Mouse (Mus musculus) hindbrain, postnatal 0 days (tissue): Measurements from ENCODE around the gene Lrp2bp. TPM values are rescaled to one million over a fixed set of nuclear protein-coding genes. Genes with fewer than 3 reads are reported as not detected.
A peak's percentile ranks its signal among the peaks of the same experiment; 100 is the strongest.

Source experiments
- ATAC-seq: fragments of 200-750 bp; cut with Nextera tagmentation; 2 replicates; pipeline ENCODE4 v1.8.0; 2017; ENCODE audit warnings: mild to moderate bottlenecking, moderate TSS enrichment, moderate library complexity
- DNase-seq: peaks from one replicate; pipeline ENCODE4 v3.0.0-alpha.2; 2015; ENCODE audit warnings: low spot score
- H3K27ac ChIP-seq: fragments of 300-500 bp; sonication (generic); 2 replicates; pipeline ENCODE4 v1.5.1; 2014; ENCODE audit warnings: mild to moderate bottlenecking
- H3K27me3 ChIP-seq: fragments of 300-500 bp; sonication (generic); 2 replicates; pipeline ENCODE4 v1.6.1; 2014; ENCODE audit warnings: low read length, mixed read lengths; ENCODE audit not compliant: insufficient read depth
- H3K36me3 ChIP-seq: fragments of 300-500 bp; sonication (generic); 2 replicates; pipeline ENCODE4 v1.6.1; 2014; ENCODE audit warnings: low read length, mixed read lengths; ENCODE audit not compliant: insufficient read depth
- H3K4me1 ChIP-seq: fragments of 300-500 bp; sonication (generic); 2 replicates; pipeline ENCODE4 v1.6.1; 2014; ENCODE audit warnings: antibody characterized with exemption, low read length, mixed read lengths; ENCODE audit not compliant: insufficient read depth
- H3K4me2 ChIP-seq: fragments of 300-500 bp; sonication (generic); 2 replicates; pipeline ENCODE4 v1.6.1; 2014; ENCODE audit warnings: low read depth, mild to moderate bottlenecking, low read length, moderate library complexity, mixed read lengths
- H3K4me3 ChIP-seq: fragments of 300-500 bp; sonication (generic); 2 replicates; pipeline ENCODE4 v1.5.1; 2014; ENCODE audit warnings: low read length
- H3K9ac ChIP-seq: fragments of 300-500 bp; sonication (generic); replicated peaks from 2 replicates; pipeline ENCODE4 v1.6.1; 2014; ENCODE audit warnings: mild to moderate bottlenecking, low read length, moderate library complexity, mixed read lengths
- H3K9me3 ChIP-seq: fragments of 300-500 bp; sonication (generic); 2 replicates; pipeline ENCODE4 v1.6.1; 2016; ENCODE audit warnings: low read length, mixed read lengths
- CTCF ChIP-seq: IDR thresholded peaks from 2 replicates; pipeline ENCODE4 v1.5.1; 2016; ENCODE audit warnings: antibody characterized with exemption, control low read depth, low read depth
- WGBS: fragments of 180-500 bp; shearing (Covaris S2); extraction: QIAGEN DNeasy Blood & Tissue Kit; methylation state at CpG from one replicate; pipeline ENCODE4 v1.1.7; 2014; 5-methylcytosine and 5-hydroxymethylcytosine counted together
- polyA plus RNA-seq: library from polyadenylated mRNA; unstranded; fragments of >200 nt; fragmentation: Nextera tagmentation; extraction: Ambion mirVana; gene quantifications from 2 replicates; pipeline ENCODE4 v1.2.1, GENCODE M21; 2015
- total RNA-seq: library from RNA; depleted of rRNA; stranded (reverse); fragments of >200 nt; gene quantifications from 2 replicates; pipeline ENCODE4 v1.2.3, GENCODE M21; 2014; rRNA removed

Lrp2bp gene
- 0.10 TPM in 1 of 2 replicates, not detected in the other for total RNA-seq
- 0.23 and 0.33 TPM in 2 replicates for polyA plus RNA-seq

DNA sequence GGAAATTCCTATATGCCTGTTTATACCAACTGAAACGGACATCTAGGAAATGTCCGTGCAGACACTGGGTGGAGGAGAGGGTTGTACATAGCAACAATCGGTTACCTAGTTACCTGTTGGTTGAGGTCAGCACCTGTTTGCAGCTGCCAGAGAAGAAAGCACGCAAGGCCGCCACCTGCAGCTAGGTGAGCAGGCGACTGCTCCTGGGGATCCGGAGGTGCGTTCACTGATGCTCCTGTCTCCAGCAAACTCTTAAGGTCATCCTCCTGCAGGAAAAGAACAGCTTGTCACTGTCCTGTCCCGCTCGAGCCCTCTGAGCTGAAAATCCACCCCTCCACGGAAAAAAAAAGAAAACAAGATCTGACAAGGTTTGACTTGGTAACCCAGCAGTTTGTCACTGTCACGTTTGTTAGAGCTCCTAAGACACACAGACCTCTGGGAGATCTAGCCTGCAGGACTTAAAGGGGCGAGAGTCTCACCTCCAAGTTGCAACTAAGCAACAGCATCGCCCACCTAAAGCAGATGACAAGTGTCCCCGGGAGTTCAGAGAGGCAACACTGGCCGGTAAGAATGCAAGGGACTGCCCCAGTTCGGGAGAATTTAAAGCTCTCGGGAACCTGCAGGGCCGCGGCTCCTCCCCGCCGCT lies at the start of gene Lrp2bp:
Gene Lrp2bp, plus strand, starts transcription at position 166 of the 646 bp plus-strand sequence.
- peak; percentile 24; the same call in 1 of the 2 replicates for TF ChIP-seq CTCF
- H3K36me3 ChIP-seq = peaks cover 19% of the 10 kb centered on the region; the same call in 1 of the 2 replicates
- H3K4me2 ChIP-seq = peak within 1 kb of the TSS; percentile 86
- peaks cover 5% of the 10 kb centered on the region; the same call in 1 of the 2 replicates for H3K4me1 ChIP-seq
- no peaks in the 10 kb centered on the region for H3K27me3 ChIP-seq
- WGBS = 2% methylated on average over 22 of the region's 22 CpGs
- no peak for ATAC-seq
- H3K4me3 ChIP-seq = peak within 1 kb of the TSS; percentile 53
- peak within 1 kb of the TSS; percentile 99 for H3K27ac ChIP-seq
- no peaks in the 10 kb centered on the region for H3K9me3 ChIP-seq
- H3K9ac ChIP-seq = peak within 1 kb of the TSS; percentile 91
- peak; percentile 33 for DNase-seq

DNA sequence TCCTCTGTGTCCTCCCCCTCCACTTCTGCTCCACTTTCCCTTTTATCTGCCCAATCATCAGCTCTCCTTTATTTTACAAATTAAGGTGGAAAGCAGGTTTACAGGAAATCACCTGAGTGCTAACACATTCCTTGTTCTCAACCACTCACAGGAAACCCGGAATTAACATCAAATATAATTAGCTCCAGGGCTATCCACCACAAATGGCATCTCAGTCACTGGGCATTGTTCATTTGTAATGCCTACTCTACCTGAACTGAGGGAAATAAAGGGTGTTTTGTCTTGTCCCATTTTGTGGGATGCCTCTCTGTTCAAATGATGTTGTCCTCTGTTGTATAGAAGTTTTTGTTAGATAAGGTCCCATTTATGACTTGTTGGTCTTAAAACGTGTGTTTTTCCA lies 48.5 kb upstream of the Lrp2bp start:
- no peak overlapping the region for H3K27ac ChIP-seq
- DNase-seq (no peak), ATAC-seq (no peak)
- no peak for TF ChIP-seq CTCF
- 50% methylated on average over 2 of the region's 2 CpGs for WGBS
- no peaks in the 10 kb centered on the region for H3K4me1 ChIP-seq
- no peak overlapping the region for H3K9ac ChIP-seq
- no peak overlapping the region for H3K4me2 ChIP-seq
- H3K27me3 ChIP-seq = no peaks in the 10 kb centered on the region
- no peaks in the 10 kb centered on the region for H3K9me3 ChIP-seq
- H3K4me3 ChIP-seq = no peak overlapping the region
- no peaks in the 10 kb centered on the region for H3K36me3 ChIP-seq

DNA sequence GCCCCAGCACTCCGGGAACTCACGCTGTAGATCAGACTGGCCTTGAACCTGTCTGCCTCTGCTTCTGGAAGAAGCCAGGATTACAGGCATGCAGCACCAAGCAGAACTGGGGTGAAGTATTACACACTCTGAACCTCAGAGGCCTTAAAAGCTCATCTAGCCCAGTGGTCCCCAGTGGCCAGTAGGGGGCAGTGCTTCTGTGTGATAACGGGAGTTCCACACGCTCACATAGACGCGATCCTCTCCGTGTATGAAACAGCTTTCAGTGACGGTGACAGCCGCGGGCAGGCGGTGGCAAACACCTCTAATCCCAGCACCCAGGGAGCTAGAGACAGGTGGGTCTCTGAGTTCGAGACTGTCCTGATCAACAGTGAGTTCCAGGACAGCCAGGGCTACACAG lies 28.2 kb upstream of the Lrp2bp start:
- H3K4me2 ChIP-seq = no peak overlapping the region
- peaks cover 2% of the 10 kb centered on the region for H3K4me1 ChIP-seq
- 94% methylated on average over 12 of the region's 12 CpGs for WGBS
- DNase-seq (no peak), ATAC-seq (no peak)
- no peak overlapping the region for H3K4me3 ChIP-seq
- H3K27ac ChIP-seq = no peak overlapping the region
- H3K9me3 ChIP-seq = 0 out of 2 replicates have a peak, but pooled peaks cover 3% of the 10 kb centered on the region
- no peak overlapping the region for H3K9ac ChIP-seq
- H3K36me3 ChIP-seq = no peaks in the 10 kb centered on the region
- TF ChIP-seq CTCF = no peak
- H3K27me3 ChIP-seq = no peaks in the 10 kb centered on the region

DNA sequence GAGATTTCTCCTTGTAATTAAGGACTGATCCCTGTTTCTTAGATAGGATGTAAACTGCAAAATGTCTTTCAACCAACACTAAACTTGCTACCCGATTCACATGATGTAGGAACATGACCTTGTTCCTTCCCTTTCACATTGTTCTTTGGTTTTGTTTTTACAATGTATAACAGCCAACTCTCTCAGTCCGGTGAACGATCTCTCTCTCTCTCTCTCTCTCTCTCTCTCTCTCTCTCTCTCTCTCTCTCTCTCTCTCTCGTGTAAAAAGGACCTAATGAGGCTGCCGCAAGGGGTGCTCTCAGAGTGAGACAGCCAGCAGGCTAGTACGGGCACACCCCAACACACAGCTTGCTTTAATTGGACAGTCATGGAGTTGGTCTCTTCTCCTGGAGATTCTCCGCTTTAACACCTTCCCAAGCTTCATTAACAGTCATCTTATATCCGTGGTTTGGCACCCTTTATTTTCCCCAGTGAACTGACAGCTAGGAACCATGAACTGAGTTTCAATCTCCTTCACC lies 25.1 kb upstream of the Lrp2bp start:
- 68% methylated on average over 8 of the region's 8 CpGs for WGBS
- no peak for TF ChIP-seq CTCF
- Histone ChIP-seq H3K36me3 (no peaks in the 10 kb centered on the region), H3K27me3 (no peaks in the 10 kb centered on the region), H3K4me3 (no peak overlapping the region), H3K4me2 (0 out of 2 replicates have a peak overlapping the region, but pooled peaks have one; percentile 75), H3K9ac (no peak overlapping the region), H3K4me1 (peaks cover 7% of the 10 kb centered on the region), H3K9me3 (0 out of 2 replicates have a peak, but pooled peaks cover 3% of the 10 kb centered on the region), H3K27ac (no peak overlapping the region)
- no peak for DNase-seq
- ATAC-seq = no peak

- peaks cover 7% of the 10 kb centered on the region for H3K4me1 ChIP-seq
- under 1% methylated on average over 57 of the region's 57 CpGs for WGBS
Observed at GRCm38 (mm10) chr8:45975126-45975836, 23.8 kb upstream of the Lrp2bp start, which contains the start of the genes 1700029J07Rik and Ufsp2. Gene 1700029J07Rik (minus strand): TSS chr8:45975252. Gene Ufsp2 (plus strand): TSS chr8:45975528.

GRCm38 (mm10) chr8:45975837-45976468 lies 23.1 kb upstream of the Lrp2bp start:
- Histone ChIP-seq H3K4me3 (peak overlapping the region; percentile 57), H3K9ac (peak overlapping the region; percentile 46), H3K9me3 (0 out of 2 replicates have a peak, but pooled peaks cover under 1% of the 10 kb centered on the region), H3K27me3 (no peaks in the 10 kb centered on the region), H3K4me1 (peaks cover 7% of the 10 kb centered on the region), H3K36me3 (peaks cover 3% of the 10 kb centered on the region; the same call in 1 of the 2 replicates), H3K27ac (no peak overlapping the region), H3K4me2 (peak overlapping the region; percentile 75)
- 72% methylated on average over 11 of the region's 11 CpGs for WGBS
- ATAC-seq (no peak), DNase-seq (no peak)
- no peak for TF ChIP-seq CTCF

More at GRCm38 (mm10) chr8:45975126-45975836, 23.8 kb upstream of the Lrp2bp start, which contains the start of the genes 1700029J07Rik and Ufsp2:
- Histone ChIP-seq H3K9ac (peak within 1 kb of the TSS; percentile 46), H3K4me3 (peak within 1 kb of the TSS; percentile 57), H3K27me3 (no peaks in the 10 kb centered on the region), H3K36me3 (no peaks in the 10 kb centered on the region), H3K9me3 (0 out of 2 replicates have a peak, but pooled peaks cover 3% of the 10 kb centered on the region), H3K27ac (peak within 1 kb of the TSS; percentile 42), H3K4me2 (peak within 1 kb of the TSS; percentile 75)
- DNase-seq = peak; percentile 99
- peak; percentile 65 for TF ChIP-seq CTCF
- peak; percentile 99 for ATAC-seq
